Mouse (Mus musculus) olfactory bulb, adult 2 months (tissue): ENCODE results near the gene Ifnlr1.

Experiments
- CTCF ChIP-seq: fragments of 200-500 bp; IDR thresholded peaks from 2 replicates; pipeline ENCODE4 v1.5.1; 2012; ENCODE audit warnings: low read depth, mild to moderate bottlenecking, low read length, moderate library complexity; ENCODE audit not compliant: insufficient read depth
- POLR2A ChIP-seq: fragments of 200-500 bp; IDR thresholded peaks from 2 replicates; pipeline ENCODE4 v1.6.1; 2012; ENCODE audit warnings: mild to moderate bottlenecking, low read depth, low read length, moderate library complexity; ENCODE audit not compliant: insufficient read depth

DNA sequence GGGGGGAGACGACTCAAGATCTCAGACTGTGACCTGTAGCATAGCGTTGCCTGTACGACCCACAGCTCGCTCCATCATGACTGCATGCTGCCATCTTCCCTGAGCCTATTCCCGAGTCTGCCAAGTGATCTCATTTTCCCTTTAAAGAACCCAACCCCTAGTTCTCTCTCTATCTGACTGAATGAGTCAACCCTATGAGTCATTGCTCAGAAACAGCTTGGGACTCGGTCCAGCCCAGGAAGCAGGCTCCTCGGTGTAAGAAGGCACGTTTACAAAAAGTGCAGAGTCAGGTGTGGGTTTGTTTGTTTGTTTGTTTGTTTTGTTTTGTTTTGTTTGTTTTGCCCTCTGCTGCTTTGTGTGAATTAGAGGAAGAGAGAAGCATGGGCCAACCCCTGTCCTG is 28.7 kb downstream of the Ifnlr1 start:
- TF ChIP-seq CTCF = no peak
- TF ChIP-seq POLR2A = no peak
